Mouse (Mus musculus) neural tube, embryonic 14.5 days (tissue): ENCODE measurements around the gene Fmnl3. TPM values are rescaled to one million over a fixed set of nuclear protein-coding genes. Genes with fewer than 3 reads are reported as not detected.

Source experiments
- ATAC-seq: fragments of 200-750 bp; cut with Nextera tagmentation; 2 replicates; pipeline ENCODE4 v1.8.0; 2017; ENCODE audit warnings: low read depth, mild to moderate bottlenecking, moderate TSS enrichment, moderate library complexity
- H3K27ac ChIP-seq: fragments of 300-500 bp; sonication (generic); 2 replicates; pipeline ENCODE4 v1.5.1; 2014; ENCODE audit warnings: low read depth, mild to moderate bottlenecking, control low read depth, low read length, moderate library complexity, mixed read lengths
- H3K27me3 ChIP-seq: fragments of 300-500 bp; sonication (generic); 2 replicates; pipeline ENCODE4 v1.6.1; 2014; ENCODE audit warnings: low read length; ENCODE audit not compliant: control insufficient read depth, insufficient read depth
- H3K36me3 ChIP-seq: fragments of 300-500 bp; sonication (generic); 2 replicates; pipeline ENCODE4 v1.6.1; 2014; ENCODE audit warnings: low read length, mixed read lengths; ENCODE audit not compliant: control insufficient read depth, insufficient read depth
- H3K4me1 ChIP-seq: fragments of 300-500 bp; sonication (generic); 2 replicates; pipeline ENCODE4 v1.6.1; 2014; ENCODE audit warnings: low read length; ENCODE audit not compliant: control insufficient read depth, insufficient read depth
- H3K4me2 ChIP-seq: fragments of 300-500 bp; sonication (generic); 2 replicates; pipeline ENCODE4 v1.6.1; 2014; ENCODE audit warnings: mild to moderate bottlenecking, low read depth, low read length, control low read depth
- H3K4me3 ChIP-seq: fragments of 300-500 bp; sonication (generic); 2 replicates; pipeline ENCODE4 v1.5.1; 2014; ENCODE audit warnings: low read depth, low read length, control low read depth, mixed read lengths
- H3K9ac ChIP-seq: fragments of 300-500 bp; sonication (generic); replicated peaks from 2 replicates; pipeline ENCODE4 v1.6.1; 2014; ENCODE audit warnings: low read depth, mild to moderate bottlenecking, control low read depth, low read length, mixed read lengths
- H3K9me3 ChIP-seq: fragments of 300-500 bp; sonication (generic); 2 replicates; pipeline ENCODE4 v1.6.1; 2016; ENCODE audit warnings: low read length; ENCODE audit not compliant: control insufficient read depth
- WGBS: fragments of 180-500 bp; shearing (Covaris S2); extraction: QIAGEN DNeasy Blood & Tissue Kit; methylation state at CpG from one replicate; pipeline ENCODE4 v1.1.7; 2014; 5-methylcytosine and 5-hydroxymethylcytosine counted together
- polyA plus RNA-seq: library from polyadenylated mRNA; unstranded; fragments of >200 nt; fragmentation: Nextera tagmentation; extraction: Ambion mirVana; gene quantifications from 2 replicates; pipeline ENCODE4 v1.2.1, GENCODE M21; 2014

The Fmnl3 gene
- polyA plus RNA-seq, 1 experiment from 2014 or later: 7.3 TPM

DNA sequence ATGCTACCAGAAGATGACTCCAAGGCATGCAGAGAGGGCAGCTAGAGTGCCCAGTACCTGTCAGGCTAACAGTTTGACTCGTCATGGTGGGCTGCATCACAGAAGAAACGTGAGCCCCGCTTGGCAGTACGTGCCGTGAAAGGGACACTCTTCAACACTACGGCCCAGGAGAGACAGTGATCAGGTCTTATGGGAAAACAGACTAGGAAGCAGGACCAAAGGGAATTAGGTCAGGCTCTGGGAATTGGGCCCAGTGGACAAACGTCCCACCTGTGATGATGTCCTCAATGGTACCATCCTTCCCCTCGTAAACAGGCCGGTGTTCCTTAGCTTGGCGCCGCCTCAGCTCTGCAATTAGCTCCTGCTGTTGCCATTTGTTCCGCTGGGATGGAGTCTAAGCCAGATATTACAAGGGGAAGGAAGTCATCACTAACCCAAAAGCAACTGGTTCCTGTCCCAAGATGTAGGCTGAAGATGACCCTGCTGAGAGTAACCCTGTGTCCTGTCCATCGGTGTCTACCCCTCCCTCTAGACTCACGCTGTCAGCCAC, 51.3 kb downstream of the Fmnl3 start:
- no peak overlapping the region for H3K4me3 ChIP-seq
- no peak overlapping the region for H3K4me2 ChIP-seq
- peaks cover 57% of the 10 kb centered on the region for H3K36me3 ChIP-seq
- no peaks in the 10 kb centered on the region for H3K9me3 ChIP-seq
- H3K9ac ChIP-seq: no peak overlapping the region
- no peaks in the 10 kb centered on the region for H3K4me1 ChIP-seq
- no peaks in the 10 kb centered on the region for H3K27me3 ChIP-seq
- ATAC-seq: no peak
- WGBS: 77% methylated on average over 14 of the region's 14 CpGs
- no peak overlapping the region for H3K27ac ChIP-seq

DNA sequence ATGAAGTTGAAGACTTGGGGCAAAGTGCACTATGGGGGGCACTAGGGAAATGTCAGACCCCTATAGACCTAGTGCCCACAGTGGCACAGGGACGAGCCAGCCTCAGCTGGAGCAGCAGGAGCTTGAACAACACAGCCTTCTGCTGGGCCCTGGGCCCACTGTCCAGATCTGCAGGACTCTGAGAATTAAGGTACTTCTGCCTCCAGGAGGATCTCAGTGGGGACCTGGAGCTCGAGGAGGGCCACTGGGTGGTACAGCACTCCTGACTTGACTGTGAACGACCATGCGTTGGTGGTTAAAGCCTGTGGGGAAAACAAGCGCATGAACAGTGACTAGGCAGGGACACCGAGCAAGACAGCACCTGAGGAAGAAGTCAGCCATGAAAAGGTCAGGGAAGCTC, 52.2 kb downstream of the Fmnl3 start:
- Histone ChIP-seq H3K4me3 (no peak overlapping the region), H3K9ac (no peak overlapping the region), H3K36me3 (peaks cover 61% of the 10 kb centered on the region), H3K27ac (no peak overlapping the region), H3K4me2 (no peak overlapping the region), H3K9me3 (no peaks in the 10 kb centered on the region), H3K4me1 (no peaks in the 10 kb centered on the region), H3K27me3 (no peaks in the 10 kb centered on the region)
- 89% methylated on average over 6 of the region's 6 CpGs for WGBS
- ATAC-seq: no peak

DNA sequence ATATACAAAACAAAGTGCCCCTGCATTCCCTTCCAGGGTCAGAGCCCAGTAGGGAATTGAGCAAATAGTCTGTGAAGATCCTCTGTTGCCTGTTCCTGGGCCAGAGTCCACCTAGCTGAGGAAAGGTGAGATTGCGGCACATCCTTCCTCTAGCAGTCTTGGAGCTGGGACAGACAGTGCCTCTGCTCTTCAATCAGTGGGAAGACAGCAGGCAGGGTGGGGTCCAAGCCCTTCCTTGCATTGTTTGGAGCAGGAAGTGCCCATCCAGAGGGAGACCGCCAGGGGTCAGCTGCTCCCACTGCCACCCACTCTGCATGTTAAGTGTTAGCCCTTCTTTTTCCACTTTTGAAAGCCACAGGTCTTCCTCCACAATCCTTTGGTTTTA, 53.0 kb downstream of the Fmnl3 start:
- Histone ChIP-seq H3K4me3 (no peak overlapping the region), H3K4me2 (no peak overlapping the region), H3K4me1 (no peaks in the 10 kb centered on the region), H3K9me3 (no peaks in the 10 kb centered on the region), H3K36me3 (peaks cover 67% of the 10 kb centered on the region), H3K27me3 (no peaks in the 10 kb centered on the region), H3K9ac (no peak overlapping the region), H3K27ac (no peak overlapping the region)
- no peak for ATAC-seq
- 86% methylated on average over 2 of the region's 2 CpGs for WGBS

DNA sequence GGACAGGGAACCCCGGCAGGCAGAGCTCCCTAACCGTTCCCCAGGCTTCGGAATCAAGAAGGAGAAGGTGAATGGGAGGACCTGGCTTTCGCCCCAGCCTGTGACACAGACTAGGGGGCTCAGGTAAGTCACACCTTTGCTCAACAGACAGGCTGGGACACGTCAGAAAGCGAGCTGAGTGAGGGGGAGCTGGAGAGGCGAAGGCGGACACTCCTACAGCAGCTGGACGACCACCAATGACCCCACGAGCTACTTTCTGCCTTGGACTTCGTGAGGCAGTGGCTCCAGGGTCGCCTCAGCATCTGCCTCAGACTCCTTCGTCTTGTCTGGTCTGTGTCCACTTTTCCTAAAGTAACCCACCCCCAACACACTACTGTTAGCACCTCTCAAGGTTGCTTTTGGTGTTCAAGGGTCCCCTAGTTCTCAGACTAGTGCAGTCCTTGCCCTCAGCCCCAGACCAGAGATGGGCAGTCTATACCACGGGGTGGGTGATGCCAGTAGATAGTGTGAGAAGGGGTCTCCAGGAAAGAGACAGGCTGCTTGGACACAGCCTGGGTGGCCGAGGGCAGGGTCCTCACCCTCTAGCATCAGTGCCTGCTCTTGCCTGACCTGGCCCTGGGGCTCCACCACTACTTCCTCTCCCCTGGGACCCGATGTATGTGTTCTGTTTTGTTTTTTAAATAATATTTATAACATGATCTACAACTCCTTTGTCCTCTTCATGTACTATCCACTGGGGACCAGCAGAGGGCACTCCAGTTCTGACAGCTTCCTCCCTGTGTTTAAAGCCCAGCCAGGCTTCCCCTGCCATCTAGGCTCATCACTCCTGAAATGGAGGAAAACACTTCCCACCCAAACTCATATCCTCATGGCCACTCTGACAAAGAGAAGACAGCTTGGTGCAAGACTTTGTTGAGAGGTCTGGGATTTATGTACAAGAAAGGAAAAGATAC, 53.7 kb downstream of the Fmnl3 start:
- peak overlapping the region; percentile 29 for H3K27ac ChIP-seq
- H3K36me3 ChIP-seq: peaks cover 72% of the 10 kb centered on the region
- no peak overlapping the region for H3K4me3 ChIP-seq
- ATAC-seq: peak; percentile 62; the same call in 1 of the 2 replicates
- H3K4me1 ChIP-seq: no peaks in the 10 kb centered on the region
- no peak overlapping the region for H3K9ac ChIP-seq
- H3K27me3 ChIP-seq: no peaks in the 10 kb centered on the region
- 84% methylated on average over 16 of the region's 16 CpGs for WGBS
- no peaks in the 10 kb centered on the region for H3K9me3 ChIP-seq
- H3K4me2 ChIP-seq: no peak overlapping the region

DNA sequence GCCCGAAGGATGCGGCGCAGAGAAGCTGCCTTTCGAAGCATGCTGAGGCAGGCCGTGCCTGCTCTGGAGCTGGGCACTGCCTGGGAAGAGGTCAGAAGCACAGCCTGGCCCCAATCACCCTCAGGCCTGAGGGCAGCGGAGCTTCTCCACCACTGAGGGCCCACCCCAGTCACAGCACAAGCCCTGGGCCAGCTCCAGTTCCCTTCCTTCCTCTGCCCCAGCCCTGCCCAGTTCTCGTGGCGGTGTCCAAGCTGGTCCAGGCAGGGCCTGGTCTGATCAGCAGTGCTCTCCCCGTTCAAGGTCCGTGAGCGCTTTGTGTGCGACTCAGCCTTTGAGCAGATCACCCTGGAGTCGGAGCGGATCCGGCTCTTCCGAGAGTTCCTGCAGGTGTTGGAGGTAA, 55.4 kb downstream of the Fmnl3 start:
- no peak overlapping the region for H3K9ac ChIP-seq
- no peak overlapping the region for H3K4me3 ChIP-seq
- H3K27me3 ChIP-seq: no peaks in the 10 kb centered on the region
- no peaks in the 10 kb centered on the region for H3K4me1 ChIP-seq
- no peak overlapping the region; the same call in 1 of the 2 replicates for H3K27ac ChIP-seq
- H3K4me2 ChIP-seq: no peak overlapping the region
- H3K36me3 ChIP-seq: peaks cover 74% of the 10 kb centered on the region
- WGBS: 94% methylated on average over 16 of the region's 16 CpGs
- H3K9me3 ChIP-seq: no peaks in the 10 kb centered on the region
- ATAC-seq: no peak

DNA sequence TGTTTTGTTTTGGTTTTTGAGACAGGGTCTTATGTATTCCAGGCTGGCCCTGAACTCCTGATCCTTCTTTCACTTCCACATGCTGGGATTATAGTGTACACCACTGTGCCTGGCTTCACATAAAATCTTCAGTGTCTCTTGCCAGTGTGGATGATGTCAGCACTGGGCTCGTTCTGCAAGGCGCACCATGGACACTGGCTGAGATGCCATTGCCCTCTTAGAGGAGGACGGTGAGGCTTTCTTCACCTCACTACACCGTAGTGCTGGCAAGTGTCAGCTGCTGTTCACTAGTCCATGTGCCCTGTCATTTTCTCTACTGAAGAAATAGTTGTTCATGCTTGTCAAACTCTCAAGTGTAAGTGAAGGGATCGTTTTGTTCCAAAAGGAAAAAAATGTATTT, 59.7 kb downstream of the Fmnl3 start:
- WGBS: 96% methylated on average over 5 of the region's 5 CpGs
- Histone ChIP-seq H3K27me3 (no peaks in the 10 kb centered on the region), H3K4me1 (no peaks in the 10 kb centered on the region), H3K9ac (no peak overlapping the region), H3K36me3 (peaks cover 90% of the 10 kb centered on the region), H3K9me3 (no peaks in the 10 kb centered on the region), H3K4me3 (no peak overlapping the region), H3K4me2 (no peak overlapping the region), H3K27ac (no peak overlapping the region)
- ATAC-seq: no peak

DNA sequence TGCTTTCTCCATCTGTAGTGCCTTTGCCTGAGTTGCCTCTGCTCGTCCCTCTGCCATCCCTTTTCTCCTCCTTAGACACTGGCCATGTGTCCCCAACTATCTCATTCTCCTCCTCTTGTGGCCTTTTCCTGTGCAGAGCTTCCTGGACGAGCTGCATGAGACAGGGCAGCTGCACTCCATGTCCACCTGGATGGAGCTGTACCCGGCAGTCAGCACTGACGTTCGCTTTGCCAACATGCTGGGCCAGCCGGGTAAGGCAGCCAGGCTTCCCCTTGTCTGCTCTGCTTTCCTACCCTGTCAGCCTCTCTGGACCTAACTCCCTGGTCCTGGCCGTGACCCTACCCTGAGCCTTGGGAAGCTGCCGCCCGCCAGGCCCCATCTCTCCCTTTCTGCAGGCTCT, 60.7 kb downstream of the Fmnl3 start:
- no peaks in the 10 kb centered on the region for H3K9me3 ChIP-seq
- peaks cover 89% of the 10 kb centered on the region for H3K36me3 ChIP-seq
- H3K4me2 ChIP-seq: no peak overlapping the region
- H3K4me1 ChIP-seq: no peaks in the 10 kb centered on the region
- ATAC-seq: no peak
- H3K27ac ChIP-seq: no peak overlapping the region
- H3K27me3 ChIP-seq: no peaks in the 10 kb centered on the region
- H3K4me3 ChIP-seq: no peak overlapping the region
- H3K9ac ChIP-seq: no peak overlapping the region
- WGBS: 96% methylated on average over 9 of the region's 9 CpGs

DNA sequence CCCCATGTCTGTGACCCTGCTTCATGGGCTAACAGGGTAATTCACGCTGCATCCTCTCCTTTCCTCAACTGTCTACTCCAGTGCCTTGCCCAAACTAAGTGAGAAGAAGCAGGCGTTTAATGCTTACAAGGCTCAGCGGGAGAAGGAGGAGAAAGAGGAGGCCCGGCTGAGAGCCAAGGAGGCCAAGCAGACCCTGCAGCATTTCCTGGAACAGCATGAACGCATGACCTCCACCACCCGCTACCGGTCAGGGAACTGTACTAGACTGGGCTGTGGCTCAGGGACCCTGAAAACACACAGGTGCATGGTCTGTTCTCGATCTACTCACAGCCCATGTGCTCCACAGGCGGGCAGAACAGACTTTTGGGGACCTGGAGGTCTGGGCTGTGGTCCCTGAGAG, 62.8 kb downstream of the Fmnl3 start:
- no peak overlapping the region for H3K9ac ChIP-seq
- peaks cover 80% of the 10 kb centered on the region for H3K36me3 ChIP-seq
- no peak overlapping the region for H3K4me2 ChIP-seq
- no peaks in the 10 kb centered on the region for H3K4me1 ChIP-seq
- no peaks in the 10 kb centered on the region for H3K9me3 ChIP-seq
- no peak overlapping the region for H3K4me3 ChIP-seq
- H3K27ac ChIP-seq: no peak overlapping the region
- ATAC-seq: no peak
- WGBS: 88% methylated on average over 9 of the region's 9 CpGs
- no peaks in the 10 kb centered on the region for H3K27me3 ChIP-seq

DNA sequence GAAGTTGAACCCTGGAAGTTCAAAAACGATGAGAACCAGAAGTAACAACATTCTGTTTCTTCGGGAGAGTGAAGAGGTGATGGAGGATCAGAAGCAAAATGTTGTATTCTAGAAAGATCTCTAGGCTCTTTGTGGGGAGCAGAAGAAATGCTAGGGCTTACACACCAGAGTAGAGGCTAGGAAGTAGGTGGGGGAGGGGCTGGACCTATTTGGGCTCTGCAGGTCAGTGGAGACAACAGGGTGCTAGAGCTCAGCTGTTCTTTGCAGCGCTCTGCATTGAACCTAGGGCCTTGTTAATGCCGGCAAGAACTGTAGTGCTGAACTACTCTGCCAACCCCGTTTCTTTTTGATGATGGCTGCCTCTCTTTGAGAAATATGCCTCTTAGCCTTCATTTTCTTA, 74.1 kb downstream of the Fmnl3 start:
- 40% methylated on average over 5 of the region's 5 CpGs for WGBS

More for the DNA sequence above, 74.1 kb downstream of the Fmnl3 start:
- Histone ChIP-seq H3K4me2 (peak overlapping the region; percentile 40), H3K27ac (no peak overlapping the region), H3K4me3 (peak overlapping the region; percentile 67), H3K36me3 (no peaks in the 10 kb centered on the region), H3K9ac (no peak overlapping the region; the same call in 1 of the 2 replicates), H3K4me1 (peaks cover 11% of the 10 kb centered on the region; the same call in 1 of the 2 replicates), H3K27me3 (no peaks in the 10 kb centered on the region), H3K9me3 (no peaks in the 10 kb centered on the region)
- ATAC-seq: no peak
